Mouse (Mus musculus) liver, embryonic 16.5 days (tissue): Measurements from ENCODE around the gene 4930503B20Rik. TPM values are rescaled to one million over a fixed set of nuclear protein-coding genes. Genes with fewer than 3 reads are reported as not detected.
A peak's percentile ranks its signal among the peaks of the same experiment; 100 is the strongest.

Experiments
- ATAC-seq: fragments of 200-750 bp; cut with Nextera tagmentation; 2 replicates; pipeline ENCODE4 v1.8.0; 2017; ENCODE audit warnings: low read depth, mild to moderate bottlenecking, moderate number of reproducible peaks, moderate library complexity
- H3K27ac ChIP-seq: fragments of 300-500 bp; sonication (generic); 2 replicates; pipeline ENCODE4 v1.5.1; 2014; ENCODE audit warnings: mild to moderate bottlenecking, low read length
- H3K27me3 ChIP-seq: fragments of 300-500 bp; sonication (generic); 2 replicates; pipeline ENCODE4 v1.6.1; 2014; ENCODE audit warnings: low read depth, low read length, mixed read lengths; ENCODE audit not compliant: control insufficient read depth, insufficient read depth
- H3K36me3 ChIP-seq: fragments of 300-500 bp; sonication (generic); 2 replicates; pipeline ENCODE4 v1.6.1; 2014; ENCODE audit warnings: mild to moderate bottlenecking; ENCODE audit not compliant: control insufficient read depth, insufficient read depth
- H3K4me1 ChIP-seq: fragments of 300-500 bp; sonication (generic); 2 replicates; pipeline ENCODE4 v1.6.1; 2014; ENCODE audit warnings: low read depth, low read length, mixed read lengths; ENCODE audit not compliant: control insufficient read depth
- H3K4me2 ChIP-seq: fragments of 300-500 bp; sonication (generic); 2 replicates; pipeline ENCODE4 v1.6.1; 2014; ENCODE audit warnings: low read depth, low read length, mixed read lengths
- H3K4me3 ChIP-seq: fragments of 300-500 bp; sonication (generic); 2 replicates; pipeline ENCODE4 v1.5.1; 2014; ENCODE audit warnings: low read depth, mild to moderate bottlenecking, low read length
- H3K9ac ChIP-seq: fragments of 300-500 bp; sonication (generic); 2 replicates; pipeline ENCODE4 v1.6.1; 2014; ENCODE audit warnings: low read depth, low read length
- H3K9me3 ChIP-seq: fragments of 300-500 bp; sonication (generic); replicated peaks from 2 replicates; pipeline ENCODE4 v1.6.1; 2016; ENCODE audit warnings: low read length; ENCODE audit not compliant: control insufficient read depth
- WGBS: fragments of 180-500 bp; shearing (Covaris S2); extraction: QIAGEN DNeasy Blood & Tissue Kit; methylation state at CpG from one replicate; pipeline ENCODE4 v1.1.7; 2014; ENCODE audit not compliant: insufficient replicate concordance; 5-methylcytosine and 5-hydroxymethylcytosine counted together
- polyA plus RNA-seq: library from polyadenylated mRNA; unstranded; fragments of >200 nt; fragmentation: Nextera tagmentation; extraction: Ambion mirVana; gene quantifications from 2 replicates; pipeline ENCODE4 v1.2.1, GENCODE M21; 2015

4930503B20Rik gene
- polyA plus RNA-seq, 1 experiment from 2014 or later, result not detected

DNA sequence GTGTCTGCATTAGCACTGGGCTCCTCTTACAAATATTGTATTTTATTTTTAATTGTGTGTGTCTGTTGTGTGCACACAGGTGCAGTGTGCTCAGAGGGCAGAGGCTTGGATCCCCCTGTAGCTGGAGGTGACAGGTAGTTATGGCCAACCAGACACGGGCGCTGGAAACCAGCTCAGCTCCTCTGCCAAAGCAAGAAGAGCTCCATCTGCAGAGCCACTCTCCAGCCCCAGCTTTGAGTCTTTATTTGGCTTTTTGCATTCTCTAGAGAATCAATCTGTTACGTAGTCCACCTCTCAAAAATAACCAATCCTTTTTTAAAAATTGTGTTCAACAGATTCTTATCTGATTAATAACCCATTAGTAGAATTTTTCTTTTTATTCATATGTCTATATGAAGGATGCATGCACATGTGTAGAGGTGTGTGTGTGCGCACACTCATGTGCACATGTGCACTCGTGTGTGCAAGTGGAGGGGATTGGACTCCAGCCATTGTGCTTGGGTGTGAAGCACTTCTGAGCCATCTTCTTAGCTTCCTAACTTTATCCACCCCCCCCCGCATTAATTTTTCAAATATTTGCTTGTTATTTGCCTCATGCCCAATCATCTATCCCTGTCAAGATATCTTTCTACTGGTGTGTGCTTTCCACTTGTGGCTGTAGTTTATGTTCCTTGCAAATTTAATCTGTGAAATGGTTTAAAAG is 51.8 kb downstream of the 4930503B20Rik start:
- H3K4me1 ChIP-seq, result peaks cover 8% of the 10 kb centered on the region
- no peaks in the 10 kb centered on the region for H3K9me3 ChIP-seq
- no peak overlapping the region for H3K9ac ChIP-seq
- no peaks in the 10 kb centered on the region for H3K27me3 ChIP-seq
- H3K4me2 ChIP-seq, result 0 out of 2 replicates have a peak overlapping the region, but pooled peaks have one; percentile 3
- ATAC-seq, result no peak
- 71% methylated on average over 6 of the region's 6 CpGs for WGBS
- H3K4me3 ChIP-seq, result peak overlapping the region; percentile 13; the same call in 1 of the 2 replicates
- H3K27ac ChIP-seq, result no peak overlapping the region
- H3K36me3 ChIP-seq, result no peaks in the 10 kb centered on the region

DNA sequence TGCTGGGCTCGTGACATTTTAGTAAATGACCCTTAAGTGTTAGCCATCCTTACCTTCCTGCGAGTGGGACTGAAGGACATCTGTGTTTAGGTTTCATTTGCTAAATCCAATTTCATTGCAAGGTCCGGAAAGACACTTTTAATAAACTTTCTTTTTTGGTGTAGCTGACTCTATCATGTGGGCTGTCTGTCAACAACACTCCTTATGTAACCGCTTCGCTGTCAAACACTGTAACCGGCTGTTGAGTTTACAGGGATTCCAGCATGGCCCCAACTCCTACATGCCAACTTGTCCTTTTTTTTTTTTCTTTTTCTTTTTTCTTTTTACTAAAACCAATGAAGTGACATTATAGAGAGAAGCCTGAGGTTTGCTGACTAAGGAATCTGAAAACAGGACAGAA is 52.7 kb downstream of the 4930503B20Rik start:
- H3K4me2 ChIP-seq, result peak overlapping the region; percentile 3; the same call in 1 of the 2 replicates
- H3K9me3 ChIP-seq, result no peaks in the 10 kb centered on the region
- no peak for ATAC-seq
- WGBS, result 69% methylated on average over 6 of the region's 6 CpGs
- peak overlapping the region; percentile 39 for H3K27ac ChIP-seq
- no peaks in the 10 kb centered on the region for H3K27me3 ChIP-seq
- peaks cover 8% of the 10 kb centered on the region for H3K4me1 ChIP-seq
- H3K9ac ChIP-seq, result no peak overlapping the region
- H3K36me3 ChIP-seq, result no peaks in the 10 kb centered on the region
- peak overlapping the region; percentile 13 for H3K4me3 ChIP-seq

DNA sequence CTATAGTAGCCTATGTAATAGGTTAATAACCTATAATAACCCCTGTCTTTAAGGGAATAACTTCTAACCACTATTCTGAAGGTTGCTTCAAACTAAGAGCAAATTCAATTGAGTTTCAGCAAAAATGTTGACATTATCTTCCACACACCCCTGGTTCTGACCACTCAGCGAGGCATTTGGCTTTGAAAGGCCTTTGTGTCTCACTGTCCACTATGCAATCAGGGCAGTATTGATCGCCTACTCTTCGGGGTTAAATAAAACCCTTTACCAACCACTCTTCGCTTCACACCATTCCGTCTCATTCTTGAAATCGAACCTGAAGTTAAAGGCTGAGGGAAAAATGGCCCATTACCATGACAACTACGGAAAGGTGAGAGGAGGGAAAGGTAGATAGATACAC is 54.3 kb downstream of the 4930503B20Rik start:
- H3K27me3 ChIP-seq, result no peaks in the 10 kb centered on the region
- WGBS, result 66% methylated on average over 7 of the region's 7 CpGs
- H3K27ac ChIP-seq, result peak overlapping the region; percentile 49
- peak; percentile 62 for ATAC-seq
- no peaks in the 10 kb centered on the region for H3K36me3 ChIP-seq
- H3K4me1 ChIP-seq, result peaks cover 8% of the 10 kb centered on the region
- H3K9me3 ChIP-seq, result no peaks in the 10 kb centered on the region
- H3K4me3 ChIP-seq, result peak overlapping the region; percentile 10; the same call in 1 of the 2 replicates
- H3K9ac ChIP-seq, result no peak overlapping the region
- H3K4me2 ChIP-seq, result no peak overlapping the region

- H3K27me3 ChIP-seq, result no peaks in the 10 kb centered on the region
- H3K27ac ChIP-seq, result peak overlapping the region; percentile 74
- H3K36me3 ChIP-seq, result no peaks in the 10 kb centered on the region
- WGBS, result 70% methylated on average over 8 of the region's 8 CpGs
- no peak overlapping the region for H3K4me3 ChIP-seq
- H3K4me2 ChIP-seq, result no peak overlapping the region
- no peak for ATAC-seq
- no peaks in the 10 kb centered on the region for H3K9me3 ChIP-seq
- no peak overlapping the region for H3K9ac ChIP-seq
- peaks cover 6% of the 10 kb centered on the region for H3K4me1 ChIP-seq
These were observed 54.7 kb downstream of the 4930503B20Rik start for GRCm38 (mm10) chr3:146596387-146596786.

DNA sequence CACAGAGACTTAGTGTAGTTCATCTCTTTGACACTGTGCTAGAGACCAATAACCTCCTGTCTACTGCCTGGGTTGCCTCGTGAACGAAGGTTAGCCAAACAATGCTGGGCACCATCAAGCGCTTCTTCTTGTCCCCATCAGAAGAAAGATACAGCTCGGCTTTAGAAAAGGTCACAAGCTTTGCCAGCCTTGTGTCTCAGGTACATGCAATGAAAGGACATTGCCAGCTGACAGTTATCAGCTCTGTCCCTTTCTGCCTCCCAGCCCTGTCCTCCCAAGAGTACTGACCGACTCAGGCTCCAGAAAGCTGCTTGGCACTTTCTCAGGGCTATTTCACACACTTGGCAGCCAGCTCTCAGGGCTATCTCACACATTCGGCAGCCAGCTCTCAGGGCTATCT is 55.7 kb downstream of the 4930503B20Rik start:
- Histone ChIP-seq H3K9me3 (no peaks in the 10 kb centered on the region), H3K9ac (no peak overlapping the region), H3K4me1 (no peaks in the 10 kb centered on the region; the same call in 1 of the 2 replicates), H3K4me3 (no peak overlapping the region), H3K27me3 (no peaks in the 10 kb centered on the region), H3K36me3 (no peaks in the 10 kb centered on the region), H3K4me2 (no peak overlapping the region), H3K27ac (no peak overlapping the region)
- WGBS, result 64% methylated on average over 6 of the region's 6 CpGs
- no peak for ATAC-seq

Other genes starting within 250 kb of the 4930503B20Rik start
- 60.7 and 67.5 TPM in 2 replicates for gene Ssx2ip, start 246.7 kb downstream of the 4930503B20Rik start, polyA plus RNA-seq
- 6.2 and 7.2 TPM in 2 replicates for gene Ctbs, start 201.5 kb downstream of the 4930503B20Rik start, polyA plus RNA-seq
- 1.0 and 1.1 TPM in 2 replicates for gene Spata1, start 151.6 kb downstream of the 4930503B20Rik start, polyA plus RNA-seq
- gene Gng5, start 151.5 kb downstream of the 4930503B20Rik start, polyA plus RNA-seq, result 573 and 596 TPM in 2 replicates
- gene Rpf1, start 129.9 kb downstream of the 4930503B20Rik start, polyA plus RNA-seq, result 24.6 and 25.0 TPM in 2 replicates
- 97.0 and 121 TPM in 2 replicates for gene Uox, start 80.9 kb downstream of the 4930503B20Rik start, polyA plus RNA-seq
- 4.4 and 4.8 TPM in 2 replicates for gene Dnase2b, start 35.7 kb downstream of the 4930503B20Rik start, polyA plus RNA-seq
- 0.25 and 0.37 TPM in 2 replicates for gene Samd13, start 34.3 kb upstream of the 4930503B20Rik start, polyA plus RNA-seq
- gene Prkacb, start 161.7 kb upstream of the 4930503B20Rik start, polyA plus RNA-seq, result 12.4 and 12.6 TPM in 2 replicates
- 0.48 and 0.54 TPM in 2 replicates for gene Ttll7, start 201.1 kb upstream of the 4930503B20Rik start, polyA plus RNA-seq